8 mouse cellular contexts compared by ENCODE assay signal in the genomic region with DNA sequence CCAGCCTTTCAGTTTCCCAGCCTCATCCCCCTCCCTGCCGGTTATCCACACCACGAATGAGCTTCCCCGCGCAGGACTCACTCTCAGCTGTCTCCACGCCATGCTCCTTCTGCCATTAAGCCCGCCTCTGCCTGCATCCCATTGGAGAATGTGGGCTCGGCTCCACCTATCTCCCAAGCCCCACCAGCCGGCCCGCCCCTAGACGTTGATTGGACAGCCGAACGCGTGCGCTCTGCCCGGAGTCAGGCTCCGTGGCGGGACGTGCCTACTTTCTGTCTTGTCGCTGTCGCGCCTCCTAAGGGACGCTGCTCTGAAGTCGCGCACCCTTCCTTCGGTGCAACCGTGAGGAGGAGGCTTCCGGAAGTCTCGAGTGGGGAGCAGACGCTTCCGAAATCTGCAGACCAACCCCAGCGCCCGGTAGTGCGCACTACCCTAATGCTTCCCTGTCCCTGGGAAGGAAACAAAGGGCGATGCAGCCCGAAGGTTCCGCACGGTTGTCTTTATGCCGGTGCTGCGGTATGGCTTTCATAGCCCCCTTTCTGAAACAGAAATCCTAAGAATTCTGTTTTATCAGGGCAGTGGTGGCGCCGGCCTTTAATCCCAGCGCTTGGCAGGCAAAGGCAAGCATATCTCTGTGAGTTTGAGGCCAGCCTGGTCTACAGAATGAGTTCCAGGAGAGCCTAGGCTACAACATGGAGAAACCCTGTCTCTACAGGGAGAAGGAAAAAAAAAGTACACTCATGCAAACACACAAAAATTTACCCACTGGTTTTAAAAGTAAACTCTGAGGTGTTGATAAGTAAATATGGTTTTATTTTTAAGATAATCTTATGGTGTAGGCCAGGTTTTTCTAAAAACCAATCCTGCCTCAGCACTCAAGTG. TPM values are rescaled to one million over a fixed set of nuclear protein-coding genes. Genes with fewer than 3 reads are reported as not detected.
A peak's percentile ranks its signal among the peaks of the same experiment; 100 is the strongest.
DNase-seq lines count a peak whose midpoint lies in the region; ATAC-seq and TF ChIP-seq lines count a peak whose summit lies in the region.

Dhodh (minus strand) TSS at position 403 of the 882 bp plus-strand sequence.

- H3K27ac ChIP-seq in ES-Bruce4 (ENCODE audit: insufficient read depth, low read length) = peak within 1 kb of the TSS; percentile 78
- peak within 1 kb of the TSS; percentile 98 for H3K27ac ChIP-seq in forebrain, embryonic 13.5 days
- peak within 1 kb of the TSS; percentile 98 for H3K27ac ChIP-seq in liver, postnatal 0 days (ENCODE audit: low read depth)
- peak within 1 kb of the TSS; percentile 89 for H3K27ac ChIP-seq in neural tube, embryonic 14.5 days (ENCODE audit: low read depth, low read length)

- TF ChIP-seq EP300 in ES-Bruce4 (IDR thresholded peaks at IDR 0.05; ENCODE audit: insufficient read depth, low read depth, low read length) = peak; percentile 31; the same call in 1 of the 2 replicates
- TF ChIP-seq EP300 in liver, postnatal 0 days (IDR thresholded peaks at IDR 0.05; ENCODE audit: low read depth) = peak; percentile 73

- peak within 1 kb of the TSS; percentile 81 for H3K4me2 ChIP-seq in forebrain, embryonic 13.5 days
- peak within 1 kb of the TSS; percentile 99 for H3K4me2 ChIP-seq in liver, postnatal 0 days (ENCODE audit: low read depth, low read length)
- peak within 1 kb of the TSS; percentile 75 for H3K4me2 ChIP-seq in neural tube, embryonic 14.5 days (ENCODE audit: low read depth, low read length)

- H3K9ac ChIP-seq in ES-Bruce4 (ENCODE audit: low read depth, poor library complexity, severe bottlenecking) = peak within 1 kb of the TSS; percentile 70
- peak within 1 kb of the TSS; percentile 86 for H3K9ac ChIP-seq in forebrain, embryonic 13.5 days
- H3K9ac ChIP-seq in liver, postnatal 0 days (replicated peaks) = peak within 1 kb of the TSS; percentile 72
- peak within 1 kb of the TSS; percentile 50 for H3K9ac ChIP-seq in neural tube, embryonic 14.5 days (replicated peaks; ENCODE audit: low read depth, low read length)

- H3K4me3 ChIP-seq in ES-Bruce4 (ENCODE audit: low read depth, low read length) = peak within 1 kb of the TSS; percentile 73
- H3K4me3 ChIP-seq in forebrain, embryonic 13.5 days = peak within 1 kb of the TSS; percentile 60
- peak within 1 kb of the TSS; percentile 66 for H3K4me3 ChIP-seq in liver, postnatal 0 days (ENCODE audit: low read depth, low read length)
- peak within 1 kb of the TSS; percentile 53 for H3K4me3 ChIP-seq in neural tube, embryonic 14.5 days (ENCODE audit: low read depth, low read length)

- under 1% methylated on average over 42 of the region's 42 CpGs for WGBS in forebrain, embryonic 13.5 days
- under 1% methylated on average over 42 of the region's 42 CpGs for WGBS in large intestine, adult 2 months
- WGBS in liver, postnatal 0 days (ENCODE audit: insufficient replicate concordance) = under 1% methylated on average over 42 of the region's 42 CpGs
- WGBS in neural tube, embryonic 14.5 days = under 1% methylated on average over 42 of the region's 42 CpGs

- peak; percentile 97 to 98 for DNase-seq in heart, postnatal 10 days
- peak; percentile 92 for DNase-seq in large intestine, adult 2 months (ENCODE audit: low read depth, low spot score)
- DNase-seq in liver, postnatal 0 days = peak; percentile 97
- DNase-seq in testis, postnatal 10 days (ENCODE audit: low spot score) = peak; percentile 96

- H3K4me1 ChIP-seq in ES-Bruce4 (ENCODE audit: control insufficient read depth, insufficient read depth, low read length) = no peaks in the 10 kb centered on the region
- peaks cover 14% of the 10 kb centered on the region for H3K4me1 ChIP-seq in forebrain, embryonic 13.5 days
- H3K4me1 ChIP-seq in liver, postnatal 0 days (ENCODE audit: insufficient read depth) = peaks cover 18% of the 10 kb centered on the region
- peaks cover 9% of the 10 kb centered on the region for H3K4me1 ChIP-seq in neural tube, embryonic 14.5 days (ENCODE audit: control insufficient read depth, insufficient read depth, low read length)

- H3K27me3 ChIP-seq in ES-Bruce4 (ENCODE audit: control insufficient read depth, insufficient read depth, low read length, poor library complexity, severe bottlenecking) = no peaks in the 10 kb centered on the region
- peaks cover 3% of the 10 kb centered on the region; the same call in 1 of the 2 replicates for H3K27me3 ChIP-seq in forebrain, embryonic 13.5 days
- no peaks in the 10 kb centered on the region for H3K27me3 ChIP-seq in liver, postnatal 0 days (ENCODE audit: insufficient read depth, low read length)
- H3K27me3 ChIP-seq in neural tube, embryonic 14.5 days (ENCODE audit: control insufficient read depth, insufficient read depth, low read length) = no peaks in the 10 kb centered on the region

- intact Hi-C loops in heart, postnatal 10 days (cut with DNase I) = loop anchor here (2.0 to 5.0 kb wide), 3 partner anchors 42 to 99 kb away; partner anchors contain the start of genes Ist1 and Zfp821

- peaks cover 17% of the 10 kb centered on the region for H3K36me3 ChIP-seq in ES-Bruce4 (ENCODE audit: control insufficient read depth, insufficient read depth, low read length, poor library complexity, severe bottlenecking)
- H3K36me3 ChIP-seq in forebrain, embryonic 13.5 days (ENCODE audit: poor library complexity, severe bottlenecking) = peaks cover 15% of the 10 kb centered on the region
- peaks cover 9% of the 10 kb centered on the region; the same call in 1 of the 2 replicates for H3K36me3 ChIP-seq in liver, postnatal 0 days (replicated peaks; ENCODE audit: insufficient read depth, low read length)
- H3K36me3 ChIP-seq in neural tube, embryonic 14.5 days (ENCODE audit: control insufficient read depth, insufficient read depth, low read length) = peaks cover 3% of the 10 kb centered on the region; the same call in 1 of the 2 replicates

- TF ChIP-seq POLR2A in ES-Bruce4 (IDR thresholded peaks at IDR 0.05; ENCODE audit: insufficient read depth, low read length) = peak; percentile 93

- H3K9me3 ChIP-seq in ES-Bruce4 (replicated peaks; ENCODE audit: control insufficient read depth, insufficient read depth, low read length, poor library complexity, severe bottlenecking) = no peaks in the 10 kb centered on the region
- H3K9me3 ChIP-seq in forebrain, embryonic 13.5 days (replicated peaks) = no peaks in the 10 kb centered on the region
- no peaks in the 10 kb centered on the region for H3K9me3 ChIP-seq in liver, postnatal 0 days (ENCODE audit: low read length)
- no peaks in the 10 kb centered on the region for H3K9me3 ChIP-seq in neural tube, embryonic 14.5 days (ENCODE audit: control insufficient read depth, low read length)

- peak; percentile 98 for ATAC-seq in cerebellum, adult (ENCODE audit: insufficient number of reproducible peaks, low FRiP score, low TSS enrichment)
- peak; percentile 100 for ATAC-seq in forebrain, embryonic 13.5 days
- ATAC-seq in liver, postnatal 0 days = peak; percentile 97
- peak; percentile 99 for ATAC-seq in neural tube, embryonic 14.5 days (ENCODE audit: low read depth)

- no peak for TF ChIP-seq CTCF in ES-Bruce4 (IDR thresholded peaks at IDR 0.05; ENCODE audit: low read depth, low read length)
- peak; percentile 30; the same call in 1 of the 2 replicates for TF ChIP-seq CTCF in liver, postnatal 0 days (IDR thresholded peaks at IDR 0.05; ENCODE audit: low read depth)

RNA-seq across cellular contexts. Expression of gene Dhodh, which starts in this region (rescaled TPM):
- 25.8 and 27.9 TPM in 2 replicates for polyA plus RNA-seq in ES-Bruce4 (2011; ENCODE audit: insufficient read depth, insufficient read length, low read depth, missing spikeins)
- polyA plus RNA-seq in forebrain, embryonic 13.5 days (2015; fragmentation: Nextera tagmentation; extraction: Ambion mirVana) = 33.7 and 37.7 TPM in 2 replicates
- total RNA-seq in heart, postnatal 10 days (2021) = 10 to 100 TPM; 14.1 to 18.7 TPM
- 12.5 and 20.0 TPM in 2 replicates for polyA plus RNA-seq in large intestine, adult 2 months (2012; rRNA removed)
- polyA plus RNA-seq in liver, postnatal 0 days (2015; fragmentation: Nextera tagmentation; extraction: Ambion mirVana) = 9.7 and 11.4 TPM in 2 replicates
- polyA plus RNA-seq in neural tube, embryonic 14.5 days (2014; fragmentation: Nextera tagmentation; extraction: Ambion mirVana) = 32.8 and 33.2 TPM in 2 replicates

Comparison
In these comparisons a context has a peak if more than half of its experiments do, and no peak if none do; other contexts are left out.
1. Peak in every context shown above with its lines: DNase-seq, ATAC-seq, H3K4me3 ChIP-seq and H3K27ac ChIP-seq.